Mouse (Mus musculus): ENCODE data around the gene Flywch2. TPM values are rescaled to one million over a fixed set of nuclear protein-coding genes. Genes with fewer than 3 reads are reported as not detected.

The Flywch2 gene
- polyA plus RNA-seq, 1 experiment from 2014 or later: 70.7 TPM

- ATAC-seq (ENCODE audit: low FRiP score, low TSS enrichment) (peak; percentile 98), DNase-seq (peak; percentile 100)
- H3K9ac ChIP-seq (replicated peaks; ENCODE audit: low read length): peak overlapping the region; percentile 87
- peak overlapping the region; percentile 99 for H3K4me3 ChIP-seq (replicated peaks; ENCODE audit: low read depth, low read length)
- WGBS: under 1% methylated on average over 60 of the region's 60 CpGs
- peak overlapping the region; percentile 99 for H3K27ac ChIP-seq (replicated peaks; ENCODE audit: low read depth, low read length)
- H3K4me2 ChIP-seq (ENCODE audit: low read length): peak overlapping the region; percentile 74
- H3K4me1 ChIP-seq (ENCODE audit: control insufficient read depth, insufficient read depth, low read length): peaks cover 31% of the 10 kb centered on the region
- H3K9me3 ChIP-seq (ENCODE audit: control insufficient read depth, low read length): no peaks in the 10 kb centered on the region
- peaks cover 10% of the 10 kb centered on the region for H3K36me3 ChIP-seq (ENCODE audit: control insufficient read depth, insufficient read depth, low read length)
- no peaks in the 10 kb centered on the region for H3K27me3 ChIP-seq (ENCODE audit: control insufficient read depth, insufficient read depth, low read length)
These were observed 17.0 kb upstream of the Flywch2 start for GRCm38 (mm10) chr17:23802746-23803365.

DNA sequence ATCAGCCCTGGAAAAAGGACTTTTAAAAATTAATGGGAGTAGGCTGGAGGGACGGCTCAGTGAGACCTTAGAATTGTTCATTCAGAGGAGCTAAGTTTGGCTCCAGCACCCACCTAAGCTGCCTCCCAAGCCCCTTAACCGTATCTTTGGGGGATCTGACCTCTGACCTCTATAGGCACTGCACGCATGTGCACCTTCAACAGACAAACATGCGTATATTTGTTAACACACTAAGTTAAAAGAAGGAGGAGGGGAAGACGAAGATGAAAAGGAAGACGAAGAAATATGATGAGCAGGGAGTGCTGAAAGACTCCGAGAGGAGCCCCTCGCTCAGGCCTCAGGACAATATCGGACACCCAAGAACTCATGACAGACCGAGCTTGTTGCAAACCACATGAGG, 15.7 kb upstream of the Flywch2 start:
- no peaks in the 10 kb centered on the region for H3K27me3 ChIP-seq (ENCODE audit: control insufficient read depth, insufficient read depth, low read length)
- peaks cover 24% of the 10 kb centered on the region for H3K4me1 ChIP-seq (ENCODE audit: control insufficient read depth, insufficient read depth, low read length)
- no peak overlapping the region for H3K9ac ChIP-seq (replicated peaks; ENCODE audit: low read length)
- 93% methylated on average over 10 of the region's 10 CpGs for WGBS
- H3K36me3 ChIP-seq (ENCODE audit: control insufficient read depth, insufficient read depth, low read length): no peaks in the 10 kb centered on the region
- no peak for ATAC-seq (ENCODE audit: low FRiP score, low TSS enrichment)
- H3K4me3 ChIP-seq (replicated peaks; ENCODE audit: low read depth, low read length): no peak overlapping the region
- no peak overlapping the region for H3K4me2 ChIP-seq (ENCODE audit: low read length)
- no peak for DNase-seq
- no peaks in the 10 kb centered on the region for H3K9me3 ChIP-seq (ENCODE audit: control insufficient read depth, low read length)
- no peak overlapping the region for H3K27ac ChIP-seq (replicated peaks; ENCODE audit: low read depth, low read length)

DNA sequence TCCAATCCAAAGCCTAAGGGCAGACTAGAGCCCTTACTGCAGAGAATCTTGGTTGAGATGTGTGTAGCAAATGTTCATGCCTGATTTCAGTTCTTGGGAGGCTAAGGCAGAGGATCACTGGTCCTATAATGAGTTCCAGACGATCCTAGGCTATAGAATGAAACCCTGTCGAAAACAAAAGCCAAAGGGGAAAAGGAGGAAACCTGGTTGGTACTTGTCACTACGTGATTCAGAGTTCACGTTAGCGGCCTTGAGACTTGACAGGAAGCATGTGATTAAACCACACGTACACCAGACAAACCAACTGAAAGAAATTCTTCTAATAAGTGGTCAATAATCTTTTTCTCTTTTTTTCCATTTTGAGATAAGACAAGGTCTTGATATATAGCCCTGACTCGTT, 11.4 kb upstream of the Flywch2 start:
- Histone ChIP-seq H3K4me1 (ENCODE audit: control insufficient read depth, insufficient read depth, low read length) (peaks cover 2% of the 10 kb centered on the region; the same call in 1 of the 2 replicates), H3K4me2 (ENCODE audit: low read length) (no peak overlapping the region), H3K9ac (replicated peaks; ENCODE audit: low read length) (no peak overlapping the region), H3K27me3 (ENCODE audit: control insufficient read depth, insufficient read depth, low read length) (no peaks in the 10 kb centered on the region), H3K36me3 (ENCODE audit: control insufficient read depth, insufficient read depth, low read length) (peaks cover 4% of the 10 kb centered on the region), H3K9me3 (ENCODE audit: control insufficient read depth, low read length) (no peaks in the 10 kb centered on the region), H3K4me3 (replicated peaks; ENCODE audit: low read depth, low read length) (no peak overlapping the region), H3K27ac (replicated peaks; ENCODE audit: low read depth, low read length) (no peak overlapping the region)
- DNase-seq: no peak
- no peak for ATAC-seq (ENCODE audit: low FRiP score, low TSS enrichment)
- WGBS: 83% methylated on average over 7 of the region's 7 CpGs

DNA sequence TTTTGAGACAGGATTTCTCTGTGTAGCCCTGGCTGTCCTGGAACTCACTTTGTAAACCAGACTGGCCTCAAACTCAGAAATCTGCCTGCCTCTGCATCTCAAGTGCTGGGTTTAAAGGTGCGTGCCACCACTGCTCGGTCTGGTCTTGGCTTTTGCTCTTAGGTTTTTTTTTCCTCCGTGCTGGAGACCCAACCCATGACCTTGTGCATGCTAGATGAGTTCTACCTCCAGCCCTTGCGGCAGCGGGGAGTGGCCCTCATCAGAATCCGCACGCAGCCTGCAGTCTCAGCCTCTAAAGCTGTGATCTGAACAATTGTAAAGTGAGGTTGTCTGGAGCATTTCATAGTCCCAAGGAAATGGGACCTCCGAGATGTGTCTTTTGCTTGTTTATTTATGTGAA, 9.4 kb upstream of the Flywch2 start:
- H3K27me3 ChIP-seq (ENCODE audit: control insufficient read depth, insufficient read depth, low read length): no peaks in the 10 kb centered on the region
- no peaks in the 10 kb centered on the region for H3K9me3 ChIP-seq (ENCODE audit: control insufficient read depth, low read length)
- DNase-seq (no peak), ATAC-seq (ENCODE audit: low FRiP score, low TSS enrichment) (no peak)
- H3K4me2 ChIP-seq (ENCODE audit: low read length): no peak overlapping the region
- peaks cover 4% of the 10 kb centered on the region for H3K36me3 ChIP-seq (ENCODE audit: control insufficient read depth, insufficient read depth, low read length)
- peaks cover 20% of the 10 kb centered on the region for H3K4me1 ChIP-seq (ENCODE audit: control insufficient read depth, insufficient read depth, low read length)
- 96% methylated on average over 8 of the region's 8 CpGs for WGBS
- no peak overlapping the region for H3K4me3 ChIP-seq (replicated peaks; ENCODE audit: low read depth, low read length)
- no peak overlapping the region for H3K9ac ChIP-seq (replicated peaks; ENCODE audit: low read length)
- no peak overlapping the region for H3K27ac ChIP-seq (replicated peaks; ENCODE audit: low read depth, low read length)

DNA sequence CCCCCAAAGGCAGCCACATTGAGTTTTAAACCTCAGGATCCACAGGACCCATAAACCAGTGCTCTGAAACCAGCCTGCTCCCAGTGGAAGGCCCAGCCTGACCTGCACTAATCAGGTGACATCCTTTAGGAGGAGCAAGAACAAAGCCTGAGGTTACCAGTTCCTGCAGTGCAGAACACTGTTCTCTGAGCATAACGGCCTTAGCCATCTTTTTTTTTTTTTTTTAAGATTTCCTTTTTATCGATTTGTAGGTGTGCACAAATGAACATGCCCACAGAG, 5.1 kb upstream of the Flywch2 start:
- H3K27me3 ChIP-seq (ENCODE audit: control insufficient read depth, insufficient read depth, low read length): no peaks in the 10 kb centered on the region
- DNase-seq (no peak), ATAC-seq (ENCODE audit: low FRiP score, low TSS enrichment) (peak; percentile 46; the same call in 1 of the 2 replicates)
- peaks cover 4% of the 10 kb centered on the region for H3K36me3 ChIP-seq (ENCODE audit: control insufficient read depth, insufficient read depth, low read length)
- peak overlapping the region; percentile 41 for H3K4me3 ChIP-seq (replicated peaks; ENCODE audit: low read depth, low read length)
- peak overlapping the region; percentile 98 for H3K27ac ChIP-seq (replicated peaks; ENCODE audit: low read depth, low read length)
- peak overlapping the region; percentile 72 for H3K4me2 ChIP-seq (ENCODE audit: low read length)
- peaks cover 33% of the 10 kb centered on the region for H3K4me1 ChIP-seq (ENCODE audit: control insufficient read depth, insufficient read depth, low read length)
- 63% methylated on average over 2 of the region's 2 CpGs for WGBS
- peak overlapping the region; percentile 83 for H3K9ac ChIP-seq (replicated peaks; ENCODE audit: low read length)
- no peaks in the 10 kb centered on the region for H3K9me3 ChIP-seq (ENCODE audit: control insufficient read depth, low read length)

DNA sequence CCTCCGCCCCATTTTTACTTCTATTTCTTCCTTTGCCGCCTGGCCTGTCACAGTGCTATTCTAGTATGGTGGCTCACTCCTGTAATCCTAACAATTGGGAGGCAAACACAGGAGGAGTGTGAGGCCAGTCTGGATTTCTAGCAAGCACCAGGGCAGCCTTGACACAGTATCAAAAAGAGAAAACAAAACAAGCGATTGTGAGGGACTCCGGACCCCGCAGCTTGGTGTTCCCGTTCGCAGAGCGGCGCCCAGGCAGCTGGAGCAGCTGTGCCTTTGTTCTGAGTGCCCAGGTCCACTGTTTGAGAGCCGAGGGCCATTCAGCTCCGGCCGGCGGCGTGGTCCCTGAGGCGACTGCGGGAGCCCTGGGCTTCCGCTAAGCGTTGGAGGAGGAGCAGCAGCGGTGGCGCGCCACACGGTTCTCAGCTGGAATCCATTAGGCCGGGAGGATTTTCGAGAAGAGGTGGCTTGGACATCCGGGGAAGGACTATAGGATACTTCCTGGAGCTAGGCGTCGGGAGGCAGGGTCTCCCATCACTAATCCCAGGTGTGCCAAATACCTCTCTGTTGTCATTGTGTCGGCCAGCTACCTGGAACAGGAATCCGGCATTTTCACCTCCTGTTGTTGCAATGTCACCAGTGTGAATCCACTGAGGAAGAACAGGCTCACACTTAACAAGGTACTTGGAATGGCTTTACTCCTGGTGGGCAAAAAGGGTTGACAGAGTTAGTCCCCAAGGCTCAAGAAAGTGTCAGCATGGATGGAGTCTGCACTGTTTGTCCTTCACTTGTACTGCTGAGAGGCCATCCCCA, 4.6 kb upstream of the Flywch2 start, which contains the start of gene Srrm2:
Gene Srrm2 (plus strand): TSS at position 264 of the 810 bp plus-strand sequence.
- H3K27ac ChIP-seq (replicated peaks; ENCODE audit: low read depth, low read length): peak within 1 kb of the TSS; percentile 98
- H3K27me3 ChIP-seq (ENCODE audit: control insufficient read depth, insufficient read depth, low read length): no peaks in the 10 kb centered on the region
- H3K36me3 ChIP-seq (ENCODE audit: control insufficient read depth, insufficient read depth, low read length): peaks cover 4% of the 10 kb centered on the region
- H3K9ac ChIP-seq (replicated peaks; ENCODE audit: low read length): peak within 1 kb of the TSS; percentile 83
- peaks cover 33% of the 10 kb centered on the region for H3K4me1 ChIP-seq (ENCODE audit: control insufficient read depth, insufficient read depth, low read length)
- under 1% methylated on average over 29 of the region's 29 CpGs for WGBS
- peak within 1 kb of the TSS; percentile 41 for H3K4me3 ChIP-seq (replicated peaks; ENCODE audit: low read depth, low read length)
- ATAC-seq (ENCODE audit: low FRiP score, low TSS enrichment): peak; percentile 31; the same call in 1 of the 2 replicates
- H3K9me3 ChIP-seq (ENCODE audit: control insufficient read depth, low read length): no peaks in the 10 kb centered on the region
- H3K4me2 ChIP-seq (ENCODE audit: low read length): peak within 1 kb of the TSS; percentile 72
- DNase-seq: peak; percentile 83

GRCm38 (mm10) chr17:23789749-23790268, 3.9 kb upstream of the Flywch2 start:
- 9% methylated on average over 8 of the region's 8 CpGs for WGBS
- Histone ChIP-seq H3K4me1 (ENCODE audit: control insufficient read depth, insufficient read depth, low read length) (peaks cover 38% of the 10 kb centered on the region), H3K36me3 (ENCODE audit: control insufficient read depth, insufficient read depth, low read length) (peaks cover 4% of the 10 kb centered on the region; the same call in 1 of the 2 replicates), H3K4me3 (replicated peaks; ENCODE audit: low read depth, low read length) (peak overlapping the region; percentile 41), H3K27ac (replicated peaks; ENCODE audit: low read depth, low read length) (peak overlapping the region; percentile 98), H3K27me3 (ENCODE audit: control insufficient read depth, insufficient read depth, low read length) (no peaks in the 10 kb centered on the region), H3K9ac (replicated peaks; ENCODE audit: low read length) (peak overlapping the region; percentile 83), H3K4me2 (ENCODE audit: low read length) (peak overlapping the region; percentile 72), H3K9me3 (ENCODE audit: control insufficient read depth, low read length) (no peaks in the 10 kb centered on the region)
- no peak for DNase-seq
- no peak for ATAC-seq (ENCODE audit: low FRiP score, low TSS enrichment)

DNA sequence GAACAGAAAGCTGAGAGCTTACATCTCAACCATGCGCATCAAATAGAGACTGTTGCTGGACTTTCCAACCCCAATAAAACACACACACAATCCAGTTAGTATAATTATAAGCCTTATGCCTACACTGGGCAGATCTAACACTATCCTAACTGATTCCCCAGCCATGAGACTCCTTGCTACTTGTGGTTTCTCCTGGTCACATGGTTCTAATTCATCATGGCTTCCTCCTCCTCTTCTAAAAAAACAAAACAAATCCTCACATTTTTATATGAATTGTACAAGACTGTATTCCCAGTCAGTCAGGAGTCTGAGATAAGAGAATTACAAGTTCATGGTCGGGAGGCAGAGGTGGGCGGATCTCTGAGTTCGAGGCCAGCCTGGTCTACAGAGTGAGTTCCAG, 3.1 kb upstream of the Flywch2 start:
- Histone ChIP-seq H3K27me3 (ENCODE audit: control insufficient read depth, insufficient read depth, low read length) (no peaks in the 10 kb centered on the region), H3K4me3 (replicated peaks; ENCODE audit: low read depth, low read length) (no peak overlapping the region), H3K4me1 (ENCODE audit: control insufficient read depth, insufficient read depth, low read length) (peaks cover 38% of the 10 kb centered on the region), H3K9me3 (ENCODE audit: control insufficient read depth, low read length) (no peaks in the 10 kb centered on the region), H3K4me2 (ENCODE audit: low read length) (no peak overlapping the region), H3K9ac (replicated peaks; ENCODE audit: low read length) (no peak overlapping the region), H3K27ac (replicated peaks; ENCODE audit: low read depth, low read length) (no peak overlapping the region), H3K36me3 (ENCODE audit: control insufficient read depth, insufficient read depth, low read length) (peaks cover 3% of the 10 kb centered on the region; the same call in 1 of the 2 replicates)
- no peak for ATAC-seq (ENCODE audit: low FRiP score, low TSS enrichment)
- 91% methylated on average over 4 of the region's 4 CpGs for WGBS
- DNase-seq: no peak
